Mouse (Mus musculus) ES-CJ7 (cell line): ENCODE measurements around the gene Ugt1a6b.
"Not testable (repeated sequence)": the region's sequence is repeated elsewhere in the genome, so short reads cannot be mapped to it uniquely, and the experiment has no call there.

Source experiments
- DNase-seq: peaks from one replicate; pipeline ENCODE4 v3.0.0; 2011; ENCODE audit warnings: low read depth, low spot score

Ugt1a6b gene

GRCm38 (mm10) chr1:88103019-88103418 is at the start of gene Ugt1a6b:
TSS of gene Ugt1a6b (plus strand) at chr1:88103252.
- DNase-seq: not testable (repeated sequence)

- DNase-seq: no peak
These were observed 48.0 kb upstream of the Ugt1a6b start, which contains the start of gene Ugt1a10 for GRCm38 (mm10) chr1:88055088-88055487. TSS of gene Ugt1a10 (plus strand) at chr1:88055388.

- DNase-seq: not testable (repeated sequence)
These were observed 36.5 kb upstream of the Ugt1a6b start for GRCm38 (mm10) chr1:88066472-88067102.

- DNase-seq: no peak
These were observed 32.6 kb upstream of the Ugt1a6b start, which contains the start of gene Ugt1a9 for GRCm38 (mm10) chr1:88070495-88070894. TSS of gene Ugt1a9 (plus strand) at chr1:88070800.

GRCm38 (mm10) chr1:88070902-88071301 is 32.1 kb upstream of the Ugt1a6b start:
- DNase-seq: no peak

- no peak for DNase-seq
These were observed 28.6 kb upstream of the Ugt1a6b start for GRCm38 (mm10) chr1:88074471-88074870.

GRCm38 (mm10) chr1:88077128-88077527 is 25.9 kb upstream of the Ugt1a6b start:
- DNase-seq: no peak

- no peak for DNase-seq
These were observed 21.4 kb upstream of the Ugt1a6b start for GRCm38 (mm10) chr1:88081670-88082069.

GRCm38 (mm10) chr1:88086125-88086524 is 16.9 kb upstream of the Ugt1a6b start:
- no peak for DNase-seq

GRCm38 (mm10) chr1:88087513-88087912 is 15.5 kb upstream of the Ugt1a6b start, which contains the start of gene Ugt1a8:
TSS of gene Ugt1a8 (plus strand) at chr1:88087813.
- DNase-seq: no peak

GRCm38 (mm10) chr1:88092341-88092740 is 10.7 kb upstream of the Ugt1a6b start:
- no peak for DNase-seq

- DNase-seq: peak; percentile 43
These were observed 8.8 kb upstream of the Ugt1a6b start for GRCm38 (mm10) chr1:88094270-88094676.

- no peak for DNase-seq
These were observed 8.0 kb upstream of the Ugt1a6b start, which contains the start of gene Ugt1a7c for GRCm38 (mm10) chr1:88094941-88095492. TSS of gene Ugt1a7c (plus strand) at chr1:88095062.

GRCm38 (mm10) chr1:88098546-88098945 is 4.5 kb upstream of the Ugt1a6b start:
- not testable (repeated sequence) for DNase-seq

- not testable (repeated sequence) for DNase-seq
These were observed 3.4 kb upstream of the Ugt1a6b start for GRCm38 (mm10) chr1:88099691-88100090.

GRCm38 (mm10) chr1:88103697-88104468 is 831 bp downstream of the Ugt1a6b start:
- not testable (repeated sequence) for DNase-seq

GRCm38 (mm10) chr1:88104667-88105430 is 1.8 kb downstream of the Ugt1a6b start:
- DNase-seq: no peak

GRCm38 (mm10) chr1:88105656-88106055 is 2.6 kb downstream of the Ugt1a6b start:
- no peak for DNase-seq

GRCm38 (mm10) chr1:88109027-88109557 is 6.0 kb downstream of the Ugt1a6b start:
- DNase-seq: not testable (repeated sequence)

- not testable (repeated sequence) for DNase-seq
These were observed 6.6 kb downstream of the Ugt1a6b start for GRCm38 (mm10) chr1:88109604-88110003.

GRCm38 (mm10) chr1:88112769-88113168 is 9.7 kb downstream of the Ugt1a6b start:
- not testable (repeated sequence) for DNase-seq
